Mouse (Mus musculus) liver, embryonic 14.5 days (tissue): Measurements from ENCODE around the gene Lpp.

Source experiments
- CTCF ChIP-seq: IDR thresholded peaks from 2 replicates; pipeline ENCODE4 v1.5.1; 2016; ENCODE audit warnings: antibody characterized with exemption, low read depth, control low read depth
- EP300 ChIP-seq: IDR thresholded peaks from 2 replicates; pipeline ENCODE4 v1.6.1; 2016; ENCODE audit warnings: antibody characterized with exemption, low read depth

DNA sequence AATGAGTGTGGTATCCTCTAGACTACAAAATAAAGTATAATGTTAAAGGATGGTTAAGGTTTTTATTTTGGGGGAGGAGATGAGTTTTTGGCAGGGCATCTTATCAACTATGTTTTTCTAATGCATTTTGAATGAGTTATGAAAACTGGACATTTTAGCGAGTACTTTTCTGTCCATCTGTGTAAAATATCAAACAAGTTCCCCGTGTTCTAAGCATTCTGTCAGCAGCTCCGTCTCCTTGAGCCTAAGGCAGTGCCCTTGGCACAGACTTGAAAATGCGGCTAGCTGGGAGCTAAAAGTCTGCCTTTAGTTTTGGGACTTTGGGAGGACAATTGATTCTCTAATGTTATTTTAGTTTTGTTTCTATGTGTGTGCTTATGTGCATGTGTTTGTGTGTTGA is 165.2 kb downstream of the Lpp start:
- TF ChIP-seq CTCF (no peak), EP300 (no peak)
